In the genomic region with DNA sequence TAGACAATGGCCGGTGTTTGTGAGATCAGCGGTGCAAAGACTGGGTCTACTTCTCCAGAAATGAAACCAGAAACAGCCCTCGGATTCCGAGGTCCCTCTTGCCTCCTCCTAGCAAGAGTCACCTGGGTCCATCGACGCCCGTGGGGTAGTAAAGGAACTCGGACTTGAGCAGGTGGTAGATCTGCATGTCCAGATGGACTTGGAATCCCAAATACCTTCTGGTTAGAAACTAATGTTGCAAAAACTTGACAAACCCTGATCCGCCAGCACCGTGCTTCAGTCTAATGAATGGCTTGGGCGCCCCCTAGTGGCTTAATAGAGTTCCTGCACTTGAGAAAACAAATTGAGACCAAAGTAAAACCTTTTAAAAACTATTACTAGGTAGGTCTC, we compare ENCODE assay signal across 8 mouse cellular contexts.
DNase-seq lines count a peak whose midpoint lies in the region; ATAC-seq and TF ChIP-seq lines count a peak whose summit lies in the region.

No protein-coding gene starts in this region.

- no peaks in the 10 kb centered on the region for H3K9me3 ChIP-seq in heart, embryonic 15.5 days (replicated peaks)
- H3K9me3 ChIP-seq in liver, embryonic 14.5 days (ENCODE audit: control insufficient read depth, low read length): no peaks in the 10 kb centered on the region
- no peaks in the 10 kb centered on the region for H3K9me3 ChIP-seq in neural tube, embryonic 11.5 days (ENCODE audit: control insufficient read depth, low read length)
- no peaks in the 10 kb centered on the region for H3K9me3 ChIP-seq in stomach, embryonic 16.5 days (replicated peaks; ENCODE audit: control insufficient read depth, low read length)

- WGBS in heart, embryonic 15.5 days: 1% methylated on average over 11 of the region's 11 CpGs
- under 1% methylated on average over 11 of the region's 11 CpGs for WGBS in liver, embryonic 14.5 days (ENCODE audit: insufficient replicate concordance)
- WGBS in neural tube, embryonic 11.5 days: 4% methylated on average over 11 of the region's 11 CpGs
- 2% methylated on average over 11 of the region's 11 CpGs for WGBS in stomach, embryonic 16.5 days

- no peak for TF ChIP-seq EP300 in liver, embryonic 14.5 days (IDR thresholded peaks at IDR 0.05; ENCODE audit: low read depth)

- peak overlapping the region; percentile 55 for H3K4me3 ChIP-seq in heart, embryonic 15.5 days
- H3K4me3 ChIP-seq in liver, embryonic 14.5 days (ENCODE audit: insufficient read depth in 1 of 2, low read depth in 2 of 2, low read length in 2 of 2): peak overlapping the region; percentile 54 to 93
- peak overlapping the region; percentile 24 for H3K4me3 ChIP-seq in neural tube, embryonic 11.5 days (ENCODE audit: low read depth, low read length)
- peak overlapping the region; percentile 55 for H3K4me3 ChIP-seq in stomach, embryonic 16.5 days (replicated peaks; ENCODE audit: low read length)

- H3K27ac ChIP-seq in heart, embryonic 15.5 days: no peak overlapping the region
- H3K27ac ChIP-seq in liver, embryonic 14.5 days: no peak overlapping the region
- no peak overlapping the region for H3K27ac ChIP-seq in neural tube, embryonic 11.5 days (ENCODE audit: low read depth, low read length)
- no peak overlapping the region for H3K27ac ChIP-seq in stomach, embryonic 16.5 days (ENCODE audit: low read length)

- peaks cover 11% of the 10 kb centered on the region; the same call in 1 of the 2 replicates for H3K4me1 ChIP-seq in heart, embryonic 15.5 days (replicated peaks)
- peaks cover 0 to 5% of the 10 kb centered on the region in 2 experiments; a peak in 2 of 4 replicates for H3K4me1 ChIP-seq in liver, embryonic 14.5 days (replicated peaks; ENCODE audit: control insufficient read depth in 2 of 2, insufficient read depth in 2 of 2, low read length in 1 of 2)
- H3K4me1 ChIP-seq in neural tube, embryonic 11.5 days (ENCODE audit: control insufficient read depth, insufficient read depth, low read length): no peaks in the 10 kb centered on the region
- H3K4me1 ChIP-seq in stomach, embryonic 16.5 days (ENCODE audit: control insufficient read depth, insufficient read depth, low read length): peaks cover 3% of the 10 kb centered on the region; the same call in 1 of the 2 replicates

- no peaks in the 10 kb centered on the region for H3K27me3 ChIP-seq in heart, embryonic 15.5 days
- H3K27me3 ChIP-seq in liver, embryonic 14.5 days (ENCODE audit: control insufficient read depth, insufficient read depth, low read length): no peaks in the 10 kb centered on the region; the same call in 1 of the 2 replicates
- no peaks in the 10 kb centered on the region for H3K27me3 ChIP-seq in neural tube, embryonic 11.5 days (ENCODE audit: control insufficient read depth, insufficient read depth, low read length)
- no peaks in the 10 kb centered on the region for H3K27me3 ChIP-seq in stomach, embryonic 16.5 days (ENCODE audit: control insufficient read depth, insufficient read depth, low read length)

- no peaks in the 10 kb centered on the region for H3K36me3 ChIP-seq in heart, embryonic 15.5 days
- H3K36me3 ChIP-seq in liver, embryonic 14.5 days (replicated peaks; ENCODE audit: control insufficient read depth, insufficient read depth, low read depth): no peaks in the 10 kb centered on the region
- no peaks in the 10 kb centered on the region for H3K36me3 ChIP-seq in neural tube, embryonic 11.5 days (ENCODE audit: control insufficient read depth, insufficient read depth, low read length)
- H3K36me3 ChIP-seq in stomach, embryonic 16.5 days (ENCODE audit: control insufficient read depth, insufficient read depth, low read length): no peaks in the 10 kb centered on the region

- H3K4me2 ChIP-seq in heart, embryonic 15.5 days: peak overlapping the region; percentile 68
- H3K4me2 ChIP-seq in liver, embryonic 14.5 days (ENCODE audit: low read depth): peak overlapping the region; percentile 72
- H3K4me2 ChIP-seq in neural tube, embryonic 11.5 days (ENCODE audit: low read depth): peak overlapping the region; percentile 39
- H3K4me2 ChIP-seq in stomach, embryonic 16.5 days (ENCODE audit: low read depth, low read length): peak overlapping the region; percentile 60

- peak; percentile 44; the same call in 1 of the 2 replicates for ATAC-seq in heart, embryonic 15.5 days (replicated peaks; ENCODE audit: insufficient number of reproducible peaks, insufficient read depth, low FRiP score, low read depth)
- no peak for ATAC-seq in liver, embryonic 14.5 days (ENCODE audit: insufficient read depth)
- ATAC-seq in neural tube, embryonic 11.5 days (ENCODE audit: insufficient read depth, low FRiP score, low TSS enrichment): peak; percentile 41; the same call in 1 of the 2 replicates
- ATAC-seq in stomach, embryonic 16.5 days (ENCODE audit: insufficient read depth, low FRiP score): no peak

- peak overlapping the region; percentile 48 for H3K9ac ChIP-seq in heart, embryonic 15.5 days
- H3K9ac ChIP-seq in liver, embryonic 14.5 days (replicated peaks): peak overlapping the region; percentile 61
- no peak overlapping the region; the same call in 1 of the 2 replicates for H3K9ac ChIP-seq in neural tube, embryonic 11.5 days (ENCODE audit: low read length)
- H3K9ac ChIP-seq in stomach, embryonic 16.5 days (ENCODE audit: low read length): peak overlapping the region; percentile 64

- TF ChIP-seq CTCF in liver, embryonic 14.5 days (IDR thresholded peaks at IDR 0.05; ENCODE audit: low read depth): peak; percentile 87

- DNase-seq in CD8-positive naive resting alpha-beta T cell, adult 2 months (ENCODE audit: low read depth in 2 of 2, low spot score in 2 of 2): peak; percentile 67 to 81
- peak; percentile 47 for DNase-seq in c-Kit-negative CD71-positive TER-119-positive erythroid progenitor cells, embryonic 14.5 days (ENCODE audit: low read depth, low spot score)
- DNase-seq in fibroblast of lung, adult 2 months (ENCODE audit: low read depth): peak; percentile 36
- DNase-seq in kidney, postnatal 25 days: peak; percentile 66 to 85
- DNase-seq in liver, embryonic 14.5 days (ENCODE audit: low read depth in 3 of 3, low spot score in 3 of 3): peak; percentile 30 to 54 (median 33)
- DNase-seq in neural tube, embryonic 11.5 days (ENCODE audit: low spot score): peak; percentile 85

Comparison
In these comparisons a context has a peak if more than half of its experiments do, and no peak if none do; other contexts are left out.
1. DNase-seq: peak in every context shown above with its lines; median percentile 85 in neural tube, embryonic 11.5 days; 76 in kidney, postnatal 25 days; 74 in CD8-positive naive resting alpha-beta T cell, adult 2 months; 47 in c-Kit-negative CD71-positive TER-119-positive erythroid progenitor cells, embryonic 14.5 days; 36 in fibroblast of lung, adult 2 months; 33 in liver, embryonic 14.5 days.
2. ATAC-seq: peak in heart, embryonic 15.5 days (single experiment) and neural tube, embryonic 11.5 days (single experiment); none in liver, embryonic 14.5 days (single experiment) and stomach, embryonic 16.5 days (single experiment).
3. Peak in every context shown above with its lines, with median percentiles within 50 percentile points of each other: H3K4me2 ChIP-seq and H3K4me3 ChIP-seq.